Mouse (Mus musculus) neural tube, embryonic 13.5 days (tissue): ENCODE data around the gene Rreb1. TPM values are rescaled to one million over a fixed set of nuclear protein-coding genes. Genes with fewer than 3 reads are reported as not detected.

Experiments used
- ATAC-seq: fragments of 200-750 bp; cut with Nextera tagmentation; 2 replicates; pipeline ENCODE4 v1.8.0; 2017; ENCODE audit warnings: low read depth, mild to moderate bottlenecking, moderate TSS enrichment, moderate library complexity
- H3K27ac ChIP-seq: fragments of 300-500 bp; sonication (generic); replicated peaks from 2 replicates; pipeline ENCODE4 v1.5.1; 2015; ENCODE audit warnings: moderate library complexity, mild to moderate bottlenecking, inconsistent platforms
- H3K27me3 ChIP-seq: fragments of 300-500 bp; sonication (generic); 2 replicates; pipeline ENCODE4 v1.6.1; 2015; ENCODE audit warnings: mild to moderate bottlenecking, inconsistent platforms
- H3K36me3 ChIP-seq: fragments of 300-500 bp; sonication (generic); 2 replicates; pipeline ENCODE4 v1.6.1; 2015; ENCODE audit warnings: mild to moderate bottlenecking, inconsistent platforms
- H3K4me1 ChIP-seq: fragments of 300-500 bp; sonication (generic); replicated peaks from 2 replicates; pipeline ENCODE4 v1.6.1; 2015; ENCODE audit warnings: inconsistent platforms
- H3K4me2 ChIP-seq: fragments of 300-500 bp; sonication (generic); 2 replicates; pipeline ENCODE4 v1.6.1; 2015; ENCODE audit warnings: inconsistent platforms, mild to moderate bottlenecking, moderate library complexity
- H3K4me3 ChIP-seq: fragments of 300-500 bp; sonication (generic); 2 replicates; pipeline ENCODE4 v1.5.1; 2015; ENCODE audit warnings: mild to moderate bottlenecking, inconsistent platforms
- H3K9ac ChIP-seq: fragments of 300-500 bp; sonication (generic); 2 replicates; pipeline ENCODE4 v1.6.1; 2015; ENCODE audit warnings: moderate library complexity, mild to moderate bottlenecking, inconsistent platforms
- H3K9me3 ChIP-seq: fragments of 300-500 bp; sonication (generic); 2 replicates; pipeline ENCODE4 v1.6.1; 2016; ENCODE audit warnings: inconsistent platforms
- WGBS: fragments of 180-500 bp; shearing (Covaris S2); methylation state at CpG from one replicate; pipeline ENCODE4 v1.1.7; 2015; 5-methylcytosine and 5-hydroxymethylcytosine counted together
- polyA plus RNA-seq: library from polyadenylated mRNA; unstranded; fragments of >200 nt; fragmentation: Nextera tagmentation; extraction: Ambion mirVana; gene quantifications from 2 replicates; pipeline ENCODE4 v1.2.1, GENCODE M21; 2015

Gene Rreb1
- polyA plus RNA-seq, 1 experiment from 2014 or later: 2.7 TPM

- Histone ChIP-seq H3K9ac (no peak overlapping the region), H3K4me3 (no peak overlapping the region), H3K27ac (no peak overlapping the region), H3K9me3 (no peaks in the 10 kb centered on the region; the same call in none of the 2 replicates), H3K4me2 (no peak overlapping the region; the same call in 1 of the 2 replicates), H3K4me1 (peaks cover 19% of the 10 kb centered on the region), H3K27me3 (peaks cover 41% of the 10 kb centered on the region), H3K36me3 (no peaks in the 10 kb centered on the region)
- no peak for ATAC-seq
- WGBS: 20% methylated on average over 3 of the region's 3 CpGs
Observed at GRCm38 (mm10) chr13:37760373-37760772, 17.8 kb upstream of the Rreb1 start.

GRCm38 (mm10) chr13:37760957-37761941, 17.0 kb upstream of the Rreb1 start:
- Histone ChIP-seq H3K27me3 (peaks cover 41% of the 10 kb centered on the region), H3K4me2 (peak overlapping the region; percentile 43), H3K4me3 (0 out of 2 replicates have a peak overlapping the region, but pooled peaks have one; percentile 7), H3K4me1 (peaks cover 19% of the 10 kb centered on the region), H3K9me3 (no peaks in the 10 kb centered on the region; the same call in none of the 2 replicates), H3K27ac (no peak overlapping the region), H3K9ac (no peak overlapping the region; the same call in 1 of the 2 replicates), H3K36me3 (no peaks in the 10 kb centered on the region)
- 16% methylated on average over 23 of the region's 23 CpGs for WGBS
- ATAC-seq: peak; percentile 23; the same call in 1 of the 2 replicates

- no peak overlapping the region for H3K27ac ChIP-seq
- no peak overlapping the region for H3K4me3 ChIP-seq
- peaks cover 19% of the 10 kb centered on the region for H3K4me1 ChIP-seq
- H3K9ac ChIP-seq: no peak overlapping the region
- H3K9me3 ChIP-seq: no peaks in the 10 kb centered on the region; the same call in none of the 2 replicates
- no peak for ATAC-seq
- no peaks in the 10 kb centered on the region for H3K36me3 ChIP-seq
- WGBS: 73% methylated on average over 9 of the region's 9 CpGs
- no peak overlapping the region for H3K4me2 ChIP-seq
- peaks cover 33% of the 10 kb centered on the region for H3K27me3 ChIP-seq
Observed at GRCm38 (mm10) chr13:37763800-37764407, 14.3 kb upstream of the Rreb1 start.

GRCm38 (mm10) chr13:37769777-37770176, 8.4 kb upstream of the Rreb1 start:
- Histone ChIP-seq H3K4me2 (no peak overlapping the region), H3K9ac (no peak overlapping the region), H3K27me3 (no peaks in the 10 kb centered on the region), H3K27ac (no peak overlapping the region), H3K4me1 (no peaks in the 10 kb centered on the region), H3K4me3 (no peak overlapping the region), H3K36me3 (no peaks in the 10 kb centered on the region), H3K9me3 (no peaks in the 10 kb centered on the region; the same call in none of the 2 replicates)
- no peak for ATAC-seq
- WGBS: 11% methylated on average over 1 of the region's 1 CpGs

GRCm38 (mm10) chr13:37773476-37773875, 4.7 kb upstream of the Rreb1 start:
- H3K9ac ChIP-seq: no peak overlapping the region
- ATAC-seq: no peak
- no peaks in the 10 kb centered on the region for H3K9me3 ChIP-seq
- H3K4me1 ChIP-seq: peaks cover 7% of the 10 kb centered on the region
- H3K4me3 ChIP-seq: no peak overlapping the region
- no peak overlapping the region for H3K4me2 ChIP-seq
- no peaks in the 10 kb centered on the region for H3K36me3 ChIP-seq
- no peak overlapping the region for H3K27ac ChIP-seq
- H3K27me3 ChIP-seq: peaks cover 21% of the 10 kb centered on the region

- H3K4me3 ChIP-seq: no peak overlapping the region
- H3K4me2 ChIP-seq: no peak overlapping the region
- H3K27ac ChIP-seq: no peak overlapping the region
- H3K27me3 ChIP-seq: peaks cover 43% of the 10 kb centered on the region
- no peak for ATAC-seq
- no peak overlapping the region for H3K9ac ChIP-seq
- no peaks in the 10 kb centered on the region for H3K9me3 ChIP-seq
- no peaks in the 10 kb centered on the region for H3K36me3 ChIP-seq
- H3K4me1 ChIP-seq: peaks cover 16% of the 10 kb centered on the region
Observed at GRCm38 (mm10) chr13:37776675-37777074, 1.5 kb upstream of the Rreb1 start.

- no peaks in the 10 kb centered on the region for H3K36me3 ChIP-seq
- 16% methylated on average over 25 of the region's 25 CpGs for WGBS
- H3K4me3 ChIP-seq: peak overlapping the region; percentile 50
- peaks cover 43% of the 10 kb centered on the region for H3K27me3 ChIP-seq
- H3K4me2 ChIP-seq: peak overlapping the region; percentile 99
- H3K9me3 ChIP-seq: no peaks in the 10 kb centered on the region
- peak overlapping the region; percentile 63 for H3K9ac ChIP-seq
- peak; percentile 24; the same call in 1 of the 2 replicates for ATAC-seq
- H3K27ac ChIP-seq: no peak overlapping the region
- peaks cover 16% of the 10 kb centered on the region for H3K4me1 ChIP-seq
Observed at GRCm38 (mm10) chr13:37777351-37778146, 651 bp upstream of the Rreb1 start.

- Histone ChIP-seq H3K4me3 (peak overlapping the region; percentile 50), H3K4me2 (peak overlapping the region; percentile 99), H3K9me3 (no peaks in the 10 kb centered on the region), H3K9ac (peak overlapping the region; percentile 63), H3K27me3 (peaks cover 43% of the 10 kb centered on the region), H3K27ac (no peak overlapping the region), H3K36me3 (no peaks in the 10 kb centered on the region), H3K4me1 (peaks cover 16% of the 10 kb centered on the region)
- WGBS: under 1% methylated on average over 32 of the region's 33 CpGs
- peak; percentile 74 for ATAC-seq
Observed at GRCm38 (mm10) chr13:37778594-37779231, 513 bp downstream of the Rreb1 start.

- peak overlapping the region; percentile 99 for H3K4me2 ChIP-seq
- peak overlapping the region; percentile 50 for H3K4me3 ChIP-seq
- H3K9ac ChIP-seq: no peak overlapping the region
- H3K4me1 ChIP-seq: peaks cover 16% of the 10 kb centered on the region
- WGBS: 3% methylated on average over 9 of the region's 9 CpGs
- peaks cover 43% of the 10 kb centered on the region for H3K27me3 ChIP-seq
- H3K9me3 ChIP-seq: no peaks in the 10 kb centered on the region
- ATAC-seq: no peak
- no peaks in the 10 kb centered on the region for H3K36me3 ChIP-seq
- H3K27ac ChIP-seq: no peak overlapping the region
Observed at GRCm38 (mm10) chr13:37779251-37779667, 1.1 kb downstream of the Rreb1 start.

GRCm38 (mm10) chr13:37781557-37781956, 3.4 kb downstream of the Rreb1 start:
- no peaks in the 10 kb centered on the region for H3K36me3 ChIP-seq
- no peak overlapping the region for H3K4me3 ChIP-seq
- 76% methylated on average over 2 of the region's 2 CpGs for WGBS
- no peak overlapping the region for H3K9ac ChIP-seq
- no peak overlapping the region for H3K4me2 ChIP-seq
- H3K9me3 ChIP-seq: no peaks in the 10 kb centered on the region
- H3K4me1 ChIP-seq: peaks cover 16% of the 10 kb centered on the region
- H3K27me3 ChIP-seq: peaks cover 40% of the 10 kb centered on the region
- ATAC-seq: no peak
- no peak overlapping the region for H3K27ac ChIP-seq

GRCm38 (mm10) chr13:37782144-37782543, 3.9 kb downstream of the Rreb1 start:
- H3K36me3 ChIP-seq: no peaks in the 10 kb centered on the region
- no peak overlapping the region for H3K4me2 ChIP-seq
- no peaks in the 10 kb centered on the region for H3K9me3 ChIP-seq
- ATAC-seq: no peak
- H3K27ac ChIP-seq: no peak overlapping the region
- 85% methylated on average over 6 of the region's 6 CpGs for WGBS
- H3K4me3 ChIP-seq: no peak overlapping the region
- peaks cover 16% of the 10 kb centered on the region for H3K4me1 ChIP-seq
- H3K9ac ChIP-seq: no peak overlapping the region
- peaks cover 35% of the 10 kb centered on the region for H3K27me3 ChIP-seq
